Mouse (Mus musculus) limb, embryonic 15.5 days (tissue): Measurements from ENCODE around the gene Tmem200a. TPM values are rescaled to one million over a fixed set of nuclear protein-coding genes. Genes with fewer than 3 reads are reported as not detected.
"Not testable (repeated sequence)": the region's sequence is repeated elsewhere in the genome, so short reads cannot be mapped to it uniquely, and the experiment has no call there.

Experiments used
- ATAC-seq: fragments of 200-750 bp; cut with Nextera tagmentation; 2 replicates; pipeline ENCODE4 v1.8.0; 2017; ENCODE audit warnings: low read depth, moderate TSS enrichment; ENCODE audit not compliant: insufficient number of reproducible peaks, low FRiP score, low TSS enrichment
- H3K27ac ChIP-seq: fragments of 300-500 bp; sonication (generic); 2 replicates; pipeline ENCODE4 v1.5.1; 2015; ENCODE audit warnings: moderate library complexity, mild to moderate bottlenecking, inconsistent platforms
- H3K27me3 ChIP-seq: fragments of 300-500 bp; sonication (generic); 2 replicates; pipeline ENCODE4 v1.6.1; 2015; ENCODE audit warnings: inconsistent platforms
- H3K36me3 ChIP-seq: fragments of 300-500 bp; sonication (generic); 2 replicates; pipeline ENCODE4 v1.6.1; 2015; ENCODE audit warnings: inconsistent platforms
- H3K4me1 ChIP-seq: fragments of 300-500 bp; sonication (generic); 2 replicates; pipeline ENCODE4 v1.6.1; 2015; ENCODE audit warnings: inconsistent platforms
- H3K4me2 ChIP-seq: fragments of 300-500 bp; sonication (generic); 2 replicates; pipeline ENCODE4 v1.6.1; 2015; ENCODE audit warnings: mild to moderate bottlenecking, inconsistent platforms
- H3K4me3 ChIP-seq: fragments of 300-500 bp; sonication (generic); 2 replicates; pipeline ENCODE4 v1.5.1; 2015; ENCODE audit warnings: mild to moderate bottlenecking, inconsistent platforms
- H3K9ac ChIP-seq: fragments of 300-500 bp; sonication (generic); 2 replicates; pipeline ENCODE4 v1.6.1; 2015; ENCODE audit warnings: inconsistent platforms
- H3K9me3 ChIP-seq: fragments of 300-500 bp; sonication (generic); 2 replicates; pipeline ENCODE4 v1.6.1; 2016; ENCODE audit warnings: inconsistent platforms
- WGBS: fragments of 180-500 bp; shearing (Covaris S2); methylation state at CpG from one replicate; pipeline ENCODE4 v1.1.7; 2015; 5-methylcytosine and 5-hydroxymethylcytosine counted together
- polyA plus RNA-seq: library from polyadenylated mRNA; unstranded; fragments of >200 nt; fragmentation: Nextera tagmentation; extraction: Ambion mirVana; gene quantifications from 2 replicates; pipeline ENCODE4 v1.2.1, GENCODE M21; 2015

The Tmem200a gene
- polyA plus RNA-seq, 1 experiment from 2014 or later, result 9.6 TPM

DNA sequence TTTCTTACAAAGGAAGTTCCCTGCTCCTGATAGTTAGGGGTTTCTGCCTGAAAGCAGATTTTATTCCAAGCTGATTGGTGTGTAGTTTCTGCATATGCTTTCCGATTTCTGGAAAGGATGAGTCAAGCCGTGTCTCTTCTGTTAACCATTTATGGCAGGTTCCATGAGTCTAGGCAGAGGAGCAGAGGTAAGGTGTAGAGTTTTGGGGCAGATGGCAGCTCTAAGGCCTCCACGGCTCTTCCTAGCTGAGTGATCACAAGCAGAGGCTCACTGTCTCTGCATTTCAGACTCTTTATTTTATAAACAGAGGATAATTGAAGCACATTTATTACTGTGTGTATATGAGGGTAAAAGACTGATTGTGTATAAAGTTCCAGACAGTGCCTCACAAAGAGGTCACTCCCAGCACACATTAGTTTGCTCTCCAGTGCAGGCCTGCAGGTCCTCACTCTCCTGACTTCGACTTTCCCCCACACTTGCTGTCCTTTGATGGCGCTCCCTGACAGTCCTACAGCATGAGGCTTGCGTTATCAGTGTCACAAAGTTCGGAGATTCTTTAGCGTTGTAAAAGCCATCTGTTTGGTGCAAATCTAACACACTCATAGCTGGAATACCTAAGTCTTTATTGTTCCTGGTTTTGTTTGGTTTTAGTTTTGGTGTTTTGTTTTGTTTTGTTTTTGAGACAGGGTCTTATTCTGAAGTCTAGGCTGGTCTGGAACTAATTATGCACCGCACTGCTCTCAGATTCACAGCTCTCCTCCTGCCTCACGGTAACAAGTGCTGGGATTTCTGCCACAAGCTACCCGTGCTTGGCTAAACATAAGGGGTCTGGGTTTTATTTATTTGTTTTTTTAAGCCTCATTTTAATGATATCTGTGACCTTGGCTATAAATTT, 151.1 kb downstream of the Tmem200a start:
- no peak overlapping the region; the same call in 1 of the 2 replicates for H3K27ac ChIP-seq
- ATAC-seq, result no peak

DNA sequence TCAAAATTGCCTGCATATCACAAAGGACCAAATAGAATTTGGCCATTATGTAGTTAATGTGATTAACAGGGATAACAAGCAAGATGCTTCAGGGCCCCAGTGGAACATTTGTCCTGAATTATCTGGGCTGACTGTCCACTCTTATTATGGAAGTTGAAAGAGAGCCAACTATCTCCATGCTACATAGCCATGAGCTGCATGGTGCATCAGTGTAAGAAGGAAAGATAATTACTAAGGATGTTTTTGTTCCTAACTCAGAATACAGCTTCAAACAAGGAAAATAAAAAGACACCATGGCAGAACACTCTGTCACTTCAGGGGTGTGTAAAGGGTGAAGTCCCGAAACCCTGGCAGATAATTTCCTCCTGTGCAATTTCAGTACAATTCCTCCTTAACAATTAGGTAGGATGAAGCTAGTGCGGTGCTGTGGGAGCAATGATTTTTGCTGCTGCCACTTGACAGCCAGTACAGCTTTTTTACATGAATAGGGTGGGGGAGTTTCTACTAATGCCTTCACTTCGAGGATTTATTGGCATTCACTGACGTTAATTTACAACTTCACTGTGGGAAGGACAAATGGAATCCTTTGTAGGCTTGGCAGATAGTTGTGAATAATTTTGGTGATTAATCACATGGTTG, 158.1 kb downstream of the Tmem200a start:
- no peak overlapping the region for H3K4me2 ChIP-seq
- H3K27ac ChIP-seq, result no peak overlapping the region
- no peaks in the 10 kb centered on the region for H3K36me3 ChIP-seq
- ATAC-seq, result no peak
- H3K4me3 ChIP-seq, result no peak overlapping the region
- no peaks in the 10 kb centered on the region for H3K4me1 ChIP-seq
- H3K9me3 ChIP-seq, result no peaks in the 10 kb centered on the region
- no peaks in the 10 kb centered on the region for H3K27me3 ChIP-seq
- H3K9ac ChIP-seq, result no peak overlapping the region
- 21% methylated on average over 4 of the region's 4 CpGs for WGBS

More for the DNA sequence above, 151.1 kb downstream of the Tmem200a start:
- Histone ChIP-seq H3K9me3 (no peaks in the 10 kb centered on the region), H3K9ac (no peak overlapping the region), H3K4me3 (no peak overlapping the region), H3K4me2 (no peak overlapping the region), H3K36me3 (no peaks in the 10 kb centered on the region), H3K27me3 (no peaks in the 10 kb centered on the region), H3K4me1 (peaks cover 22% of the 10 kb centered on the region)
- WGBS, result 34% methylated on average over 11 of the region's 11 CpGs

DNA sequence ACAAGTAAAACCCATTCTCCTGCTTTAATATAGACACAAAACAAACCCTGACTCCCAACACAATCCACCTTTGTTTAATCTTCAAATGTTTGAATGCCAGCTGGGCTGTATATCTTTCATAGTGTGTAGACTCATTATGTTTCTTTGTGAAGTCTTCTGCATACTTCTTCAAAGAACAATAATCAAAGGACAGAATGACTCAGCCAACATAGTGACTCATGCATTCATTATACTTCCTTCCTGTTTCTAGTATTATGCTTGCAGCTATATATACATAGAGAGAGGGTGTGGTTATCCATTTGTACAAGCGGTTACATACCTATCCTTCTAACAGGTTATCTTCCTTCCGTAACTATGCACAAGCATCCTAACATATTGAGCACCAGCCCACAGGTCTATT, 160.7 kb downstream of the Tmem200a start:
- ATAC-seq, result no peak
- H3K27ac ChIP-seq, result no peak overlapping the region
- H3K36me3 ChIP-seq, result no peaks in the 10 kb centered on the region
- H3K9me3 ChIP-seq, result no peaks in the 10 kb centered on the region
- H3K4me3 ChIP-seq, result no peak overlapping the region
- WGBS, result 87% methylated on average over 2 of the region's 2 CpGs
- H3K27me3 ChIP-seq, result no peaks in the 10 kb centered on the region
- H3K4me2 ChIP-seq, result no peak overlapping the region
- no peaks in the 10 kb centered on the region for H3K4me1 ChIP-seq
- H3K9ac ChIP-seq, result no peak overlapping the region

DNA sequence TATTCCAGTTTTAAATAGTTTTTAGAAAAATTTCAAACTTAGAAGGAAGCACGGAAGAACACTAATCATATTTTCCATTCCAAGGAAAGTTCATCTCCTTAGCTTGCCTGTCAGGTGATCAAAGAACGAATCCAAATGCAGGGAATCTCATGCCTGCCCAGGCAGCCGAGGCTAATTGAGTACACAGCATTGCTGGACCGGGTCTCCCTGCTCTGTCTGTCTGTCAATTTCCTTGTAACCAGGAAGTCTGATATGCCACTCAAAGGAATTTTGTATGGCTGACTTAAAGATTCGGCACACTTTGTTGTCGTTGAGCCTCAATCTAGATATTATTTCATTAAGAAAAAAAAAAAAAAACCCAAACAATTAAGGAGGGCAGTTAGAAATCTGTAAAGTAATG, 168.6 kb downstream of the Tmem200a start:
- Histone ChIP-seq H3K36me3 (no peaks in the 10 kb centered on the region), H3K9ac (no peak overlapping the region), H3K4me1 (no peaks in the 10 kb centered on the region), H3K27me3 (no peaks in the 10 kb centered on the region), H3K27ac (no peak overlapping the region), H3K9me3 (no peaks in the 10 kb centered on the region), H3K4me3 (no peak overlapping the region), H3K4me2 (no peak overlapping the region)
- WGBS, result 42% methylated on average over 6 of the region's 6 CpGs
- ATAC-seq, result no peak

DNA sequence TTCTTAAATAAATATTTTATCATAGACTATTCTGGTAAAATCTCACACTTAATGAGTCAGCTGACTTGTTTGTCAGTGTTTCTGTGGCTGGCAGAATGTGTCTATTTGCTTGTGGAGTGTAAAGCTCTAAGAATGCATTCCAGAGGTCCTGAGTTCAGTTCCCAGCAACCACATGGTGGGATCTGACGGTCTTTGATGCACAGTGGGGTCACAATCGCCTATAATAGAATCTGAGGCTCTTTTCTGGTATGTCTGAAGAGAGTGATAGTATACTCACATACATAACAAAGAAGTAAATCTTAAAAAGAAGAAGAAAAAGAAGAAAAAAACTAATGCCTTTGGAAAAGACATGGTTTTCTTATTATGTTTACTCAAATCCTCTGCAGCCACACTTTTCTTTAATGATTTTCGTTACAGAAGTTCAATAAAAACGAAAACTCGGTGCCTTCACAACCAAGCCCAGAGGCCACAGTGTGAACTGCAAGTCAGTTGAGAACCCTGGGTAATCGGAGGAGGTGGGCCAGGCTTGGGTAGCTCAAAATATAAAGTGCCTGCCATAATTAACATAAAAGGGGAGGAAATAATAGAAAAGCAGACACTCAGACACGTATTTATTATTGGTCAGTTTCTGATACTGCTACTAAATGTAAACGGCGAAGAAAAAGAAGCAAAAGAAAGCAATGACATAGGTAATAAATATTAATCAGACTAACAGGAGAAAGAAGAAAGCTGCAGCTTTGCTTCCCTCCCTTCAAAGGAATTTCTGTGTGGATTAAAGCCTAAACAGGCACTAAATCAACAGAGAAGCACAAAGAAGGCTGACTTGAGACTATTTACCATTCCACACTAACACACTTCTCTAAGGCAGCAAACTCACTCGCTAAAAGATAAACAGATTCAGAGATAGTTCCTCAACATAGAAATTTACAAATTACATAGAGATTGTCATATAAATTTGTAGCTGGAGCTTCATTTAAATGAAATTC, 170.5 kb downstream of the Tmem200a start:
- 43% methylated on average over 10 of the region's 10 CpGs for WGBS

DNA sequence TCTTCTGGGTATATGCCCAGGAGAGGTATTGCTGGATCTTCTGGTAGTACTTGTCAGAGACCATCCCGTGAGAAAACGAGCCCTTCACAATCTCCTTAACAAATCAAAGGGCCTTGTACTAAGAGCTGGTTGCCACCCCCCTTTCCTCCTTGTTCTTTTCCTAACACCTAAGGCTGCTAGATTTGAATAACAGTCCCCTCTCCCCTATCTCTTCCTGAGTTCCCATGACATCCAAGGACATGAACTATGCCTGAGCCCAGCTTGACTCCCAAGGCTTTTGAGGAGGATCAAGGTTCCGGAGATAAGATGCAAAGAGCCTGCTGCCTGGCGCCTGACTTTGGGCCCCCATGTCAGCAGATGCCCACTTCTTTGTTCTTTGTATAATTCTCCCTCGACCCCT, 184.7 kb downstream of the Tmem200a start:
- not testable (repeated sequence) for H3K9ac ChIP-seq, H3K9me3 ChIP-seq, H3K27me3 ChIP-seq, H3K4me2 ChIP-seq, H3K4me1 ChIP-seq, H3K36me3 ChIP-seq, ATAC-seq, H3K4me3 ChIP-seq, H3K27ac ChIP-seq
- 92% methylated on average over 5 of the region's 5 CpGs for WGBS

More for the DNA sequence above, 170.5 kb downstream of the Tmem200a start:
- Histone ChIP-seq H3K4me3 (no peak overlapping the region), H3K36me3 (no peaks in the 10 kb centered on the region), H3K4me1 (no peaks in the 10 kb centered on the region), H3K9ac (no peak overlapping the region), H3K27me3 (no peaks in the 10 kb centered on the region), H3K4me2 (no peak overlapping the region), H3K27ac (no peak overlapping the region), H3K9me3 (no peaks in the 10 kb centered on the region)
- ATAC-seq, result no peak

DNA sequence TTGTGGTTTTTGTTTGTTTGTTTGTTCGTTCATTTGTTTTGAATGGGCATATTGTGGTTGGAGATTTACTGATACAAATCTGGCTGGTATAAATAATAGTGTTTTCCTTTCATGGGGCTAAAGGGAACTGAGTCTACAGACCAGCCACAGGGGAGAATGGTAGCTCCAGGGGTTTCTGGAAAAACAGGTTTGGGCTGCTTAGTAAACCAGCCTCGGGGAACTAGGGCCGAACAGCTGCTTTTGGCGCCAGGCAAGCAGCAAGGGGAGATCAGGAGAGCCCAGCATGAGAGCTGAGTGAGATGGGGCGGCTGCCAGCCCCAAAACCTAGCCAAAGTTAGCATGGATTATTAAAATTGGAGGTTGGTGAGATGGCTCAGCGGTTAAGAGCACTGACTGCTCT, 191.6 kb downstream of the Tmem200a start:
- Histone ChIP-seq H3K4me2 (no peak overlapping the region), H3K9me3 (no peaks in the 10 kb centered on the region), H3K27ac (no peak overlapping the region), H3K36me3 (no peaks in the 10 kb centered on the region), H3K4me3 (no peak overlapping the region), H3K27me3 (no peaks in the 10 kb centered on the region), H3K9ac (no peak overlapping the region), H3K4me1 (no peaks in the 10 kb centered on the region)
- WGBS, result 45% methylated on average over 6 of the region's 6 CpGs
- ATAC-seq, result no peak

DNA sequence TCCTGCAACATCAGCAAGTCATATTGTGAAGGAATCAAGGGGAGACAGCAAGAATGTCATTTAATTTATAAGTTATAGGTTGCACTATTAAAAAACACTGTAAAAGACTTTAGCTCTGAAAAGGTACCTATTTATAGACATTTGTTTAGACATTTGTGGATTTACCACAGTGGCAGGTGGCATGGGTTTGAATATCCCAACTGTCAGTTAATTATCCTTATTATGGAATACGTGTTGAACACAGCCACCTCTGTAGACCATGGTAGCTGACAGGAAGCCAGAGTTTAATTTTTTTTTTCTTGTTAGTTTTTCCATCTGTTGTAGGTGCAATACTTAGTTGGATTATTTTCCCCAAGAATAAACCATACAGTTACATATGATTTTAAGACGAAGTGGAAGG, 194.3 kb downstream of the Tmem200a start:
- Histone ChIP-seq H3K27me3 (no peaks in the 10 kb centered on the region), H3K9me3 (no peaks in the 10 kb centered on the region), H3K4me3 (no peak overlapping the region), H3K36me3 (no peaks in the 10 kb centered on the region), H3K4me2 (no peak overlapping the region), H3K9ac (no peak overlapping the region), H3K27ac (no peak overlapping the region), H3K4me1 (no peaks in the 10 kb centered on the region)
- 78% methylated on average over 2 of the region's 2 CpGs for WGBS
- ATAC-seq, result no peak

DNA sequence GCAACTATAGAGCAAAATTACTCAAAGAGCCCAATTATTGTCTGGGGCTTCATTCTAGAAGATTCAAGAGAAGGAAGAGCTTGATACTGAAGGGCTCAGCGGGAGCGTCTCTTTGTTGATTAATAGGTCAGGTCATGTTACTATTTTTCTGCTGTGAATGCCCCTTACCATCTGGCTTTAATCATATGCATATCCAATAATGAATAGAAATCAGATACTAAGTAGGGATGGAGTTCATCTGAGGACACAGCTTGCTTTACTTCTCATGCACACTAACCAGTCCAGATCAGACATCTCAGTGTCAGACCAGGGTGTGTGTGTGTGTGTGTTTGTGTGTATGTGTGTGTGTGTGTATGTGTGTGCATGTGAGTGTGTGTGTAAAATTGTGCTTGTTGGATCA, 201.1 kb downstream of the Tmem200a start:
- no peak for ATAC-seq
- Histone ChIP-seq H3K9ac (no peak overlapping the region), H3K4me3 (no peak overlapping the region), H3K4me2 (no peak overlapping the region), H3K9me3 (no peaks in the 10 kb centered on the region), H3K4me1 (no peaks in the 10 kb centered on the region), H3K27me3 (no peaks in the 10 kb centered on the region), H3K27ac (no peak overlapping the region), H3K36me3 (no peaks in the 10 kb centered on the region)
- 73% methylated on average over 2 of the region's 2 CpGs for WGBS

DNA sequence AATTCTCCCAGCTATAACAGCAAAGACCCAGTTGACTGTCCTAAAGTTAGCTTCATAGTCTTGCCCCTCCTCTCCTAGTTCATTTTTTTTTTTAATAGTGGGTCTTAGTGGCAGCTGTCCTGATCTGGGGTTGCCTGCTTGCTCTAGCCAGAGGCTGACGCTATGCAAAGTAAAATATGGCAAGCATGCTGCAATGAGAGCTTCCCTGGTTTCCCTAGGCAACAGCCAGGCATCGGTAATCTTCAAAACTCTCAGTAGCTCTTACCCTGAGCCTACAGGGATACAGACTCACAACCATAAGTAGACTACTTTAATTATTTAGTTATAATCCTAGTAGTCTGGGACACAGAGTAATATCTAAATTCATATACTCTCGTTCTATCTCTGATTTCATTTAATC, 202.0 kb downstream of the Tmem200a start:
- Histone ChIP-seq H3K9ac (no peak overlapping the region), H3K36me3 (no peaks in the 10 kb centered on the region), H3K4me2 (no peak overlapping the region), H3K27ac (no peak overlapping the region), H3K4me1 (no peaks in the 10 kb centered on the region), H3K9me3 (no peaks in the 10 kb centered on the region), H3K4me3 (no peak overlapping the region), H3K27me3 (no peaks in the 10 kb centered on the region)
- 57% methylated on average over 3 of the region's 3 CpGs for WGBS
- no peak for ATAC-seq

DNA sequence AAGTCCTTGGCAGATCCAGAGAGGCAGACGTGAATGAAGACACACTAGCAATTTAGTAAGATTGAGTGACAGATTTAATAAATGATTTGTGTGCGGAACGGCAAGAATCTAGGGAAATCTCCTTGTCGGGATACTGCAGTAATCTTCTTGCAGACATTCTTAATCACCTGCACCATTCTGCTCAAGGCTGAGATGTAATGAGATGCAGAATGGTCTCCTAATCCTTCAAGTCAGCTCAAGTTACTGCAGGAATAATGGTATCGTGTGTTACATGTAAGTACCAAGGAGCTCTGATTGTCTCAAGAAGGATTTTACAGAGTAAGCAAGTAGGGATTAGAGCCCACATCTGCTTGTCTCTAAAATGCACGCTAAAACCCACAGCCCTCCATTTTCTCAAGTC, 210.1 kb downstream of the Tmem200a start:
- Histone ChIP-seq H3K4me2 (no peak overlapping the region), H3K4me1 (no peaks in the 10 kb centered on the region), H3K36me3 (no peaks in the 10 kb centered on the region), H3K9ac (no peak overlapping the region), H3K27ac (no peak overlapping the region), H3K9me3 (no peaks in the 10 kb centered on the region), H3K4me3 (no peak overlapping the region), H3K27me3 (no peaks in the 10 kb centered on the region)
- WGBS, result 54% methylated on average over 6 of the region's 6 CpGs
- no peak for ATAC-seq
